Mouse (Mus musculus): Measurements from ENCODE around the gene Kcnk3.

Kcnk3 gene

GRCm38 (mm10) chr5:30587681-30588300 lies at the start of gene Kcnk3:
Kcnk3 (plus strand) TSS chr5:30588170.
- in situ Hi-C loops (cut with MboI; ENCODE audit: low pct_unique_long_range_greater_than_20kb in 1 of 2, low sequenced_read_pairs in 2 of 2, unreplicated experiment in 1 of 2), result no loop called here

GRCm38 (mm10) chr5:30545698-30546097 lies 42.3 kb upstream of the Kcnk3 start, which contains the start of gene Cib4:
Cib4 (minus strand) TSS chr5:30545836.
- in situ Hi-C loops (cut with MboI; ENCODE audit: low pct_unique_long_range_greater_than_20kb in 1 of 2, low sequenced_read_pairs in 2 of 2, unreplicated experiment in 1 of 2), result no loop called here

GRCm38 (mm10) chr5:30548681-30549080 lies 39.3 kb upstream of the Kcnk3 start:
- in situ Hi-C loops (cut with MboI; ENCODE audit: low pct_unique_long_range_greater_than_20kb in 1 of 2, low sequenced_read_pairs in 2 of 2, unreplicated experiment in 1 of 2), result no loop called here

- in situ Hi-C loops (cut with MboI; ENCODE audit: low pct_unique_long_range_greater_than_20kb in 1 of 2, low sequenced_read_pairs in 2 of 2, unreplicated experiment in 1 of 2), result no loop called here
Observed at GRCm38 (mm10) chr5:30550334-30551021, 37.5 kb upstream of the Kcnk3 start.

GRCm38 (mm10) chr5:30551022-30551638 lies 36.8 kb upstream of the Kcnk3 start:
- in situ Hi-C loops (cut with MboI; ENCODE audit: low pct_unique_long_range_greater_than_20kb in 1 of 2, low sequenced_read_pairs in 2 of 2, unreplicated experiment in 1 of 2), result no loop called here

GRCm38 (mm10) chr5:30552006-30552405 lies 36.0 kb upstream of the Kcnk3 start:
- in situ Hi-C loops (cut with MboI; ENCODE audit: low pct_unique_long_range_greater_than_20kb in 1 of 2, low sequenced_read_pairs in 2 of 2, unreplicated experiment in 1 of 2), result no loop called here

GRCm38 (mm10) chr5:30553936-30554335 lies 34.0 kb upstream of the Kcnk3 start:
- in situ Hi-C loops (cut with MboI; ENCODE audit: low pct_unique_long_range_greater_than_20kb in 1 of 2, low sequenced_read_pairs in 2 of 2, unreplicated experiment in 1 of 2), result no loop called here

GRCm38 (mm10) chr5:30554981-30555380 lies 33.0 kb upstream of the Kcnk3 start:
- in situ Hi-C loops (cut with MboI; ENCODE audit: low pct_unique_long_range_greater_than_20kb in 1 of 2, low sequenced_read_pairs in 2 of 2, unreplicated experiment in 1 of 2), result no loop called here

- in situ Hi-C loops (cut with MboI; ENCODE audit: low pct_unique_long_range_greater_than_20kb in 1 of 2, low sequenced_read_pairs in 2 of 2, unreplicated experiment in 1 of 2), result no loop called here
Observed at GRCm38 (mm10) chr5:30556284-30556683, 31.7 kb upstream of the Kcnk3 start.

GRCm38 (mm10) chr5:30559421-30559820 lies 28.5 kb upstream of the Kcnk3 start:
- in situ Hi-C loops (cut with MboI; ENCODE audit: low pct_unique_long_range_greater_than_20kb in 1 of 2, low sequenced_read_pairs in 2 of 2, unreplicated experiment in 1 of 2), result no loop called here

- in situ Hi-C loops (cut with MboI; ENCODE audit: low pct_unique_long_range_greater_than_20kb in 1 of 2, low sequenced_read_pairs in 2 of 2, unreplicated experiment in 1 of 2), result no loop called here
Observed at GRCm38 (mm10) chr5:30559986-30560493, 27.9 kb upstream of the Kcnk3 start.

GRCm38 (mm10) chr5:30568479-30568878 lies 19.5 kb upstream of the Kcnk3 start:
- in situ Hi-C loops (cut with MboI; ENCODE audit: low pct_unique_long_range_greater_than_20kb in 1 of 2, low sequenced_read_pairs in 2 of 2, unreplicated experiment in 1 of 2), result no loop called here

GRCm38 (mm10) chr5:30571820-30572219 lies 16.1 kb upstream of the Kcnk3 start:
- in situ Hi-C loops (cut with MboI; ENCODE audit: low pct_unique_long_range_greater_than_20kb in 1 of 2, low sequenced_read_pairs in 2 of 2, unreplicated experiment in 1 of 2), result no loop called here

GRCm38 (mm10) chr5:30574367-30574766 lies 13.6 kb upstream of the Kcnk3 start:
- in situ Hi-C loops (cut with MboI; ENCODE audit: low pct_unique_long_range_greater_than_20kb in 1 of 2, low sequenced_read_pairs in 2 of 2, unreplicated experiment in 1 of 2), result no loop called here

- in situ Hi-C loops (cut with MboI; ENCODE audit: low pct_unique_long_range_greater_than_20kb in 1 of 2, low sequenced_read_pairs in 2 of 2, unreplicated experiment in 1 of 2), result no loop called here
Observed at GRCm38 (mm10) chr5:30576233-30576632, 11.7 kb upstream of the Kcnk3 start.

GRCm38 (mm10) chr5:30577251-30577650 lies 10.7 kb upstream of the Kcnk3 start:
- in situ Hi-C loops (cut with MboI; ENCODE audit: low pct_unique_long_range_greater_than_20kb in 1 of 2, low sequenced_read_pairs in 2 of 2, unreplicated experiment in 1 of 2), result no loop called here

- in situ Hi-C loops (cut with MboI; ENCODE audit: low pct_unique_long_range_greater_than_20kb in 1 of 2, low sequenced_read_pairs in 2 of 2, unreplicated experiment in 1 of 2), result no loop called here
Observed at GRCm38 (mm10) chr5:30577654-30578310, 10.2 kb upstream of the Kcnk3 start.

- in situ Hi-C loops (cut with MboI; ENCODE audit: low pct_unique_long_range_greater_than_20kb in 1 of 2, low sequenced_read_pairs in 2 of 2, unreplicated experiment in 1 of 2), result no loop called here
Observed at GRCm38 (mm10) chr5:30578445-30579080, 9.4 kb upstream of the Kcnk3 start.

- in situ Hi-C loops (cut with MboI; ENCODE audit: low pct_unique_long_range_greater_than_20kb in 1 of 2, low sequenced_read_pairs in 2 of 2, unreplicated experiment in 1 of 2), result no loop called here
Observed at GRCm38 (mm10) chr5:30580725-30581124, 7.2 kb upstream of the Kcnk3 start.
